Mouse (Mus musculus) telencephalon, adult 2 months (tissue): Measurements from ENCODE around the gene Spint2.
A peak's percentile ranks its signal among the peaks of the same experiment; 100 is the strongest.

ENCODE experiments used
- DNase-seq: peaks from one replicate; pipeline ENCODE4 v3.0.0-alpha.2; 2011; ENCODE audit warnings: low read depth, low spot score

Spint2 gene

GRCm38 (mm10) chr7:29281201-29282073 lies at the start of gene Spint2:
TSS of gene Spint2 (minus strand) at chr7:29281912.
- DNase-seq: no peak

GRCm38 (mm10) chr7:29328984-29329383 lies 47.3 kb upstream of the Spint2 start:
- DNase-seq: no peak

- DNase-seq: no peak
Measured at GRCm38 (mm10) chr7:29327087-29327486, 45.4 kb upstream of the Spint2 start.

- no peak for DNase-seq
Measured at GRCm38 (mm10) chr7:29319337-29320307, 37.9 kb upstream of the Spint2 start.

GRCm38 (mm10) chr7:29318115-29318911 lies 36.6 kb upstream of the Spint2 start:
- DNase-seq: no peak

- DNase-seq: no peak
Measured at GRCm38 (mm10) chr7:29317558-29317957, 35.8 kb upstream of the Spint2 start.

- no peak for DNase-seq
Measured at GRCm38 (mm10) chr7:29316976-29317375, 35.3 kb upstream of the Spint2 start.

- DNase-seq: no peak
Measured at GRCm38 (mm10) chr7:29316137-29316734, 34.5 kb upstream of the Spint2 start.

- DNase-seq: no peak
Measured at GRCm38 (mm10) chr7:29314844-29315628, 33.3 kb upstream of the Spint2 start.

GRCm38 (mm10) chr7:29313572-29314261 lies 32.0 kb upstream of the Spint2 start:
- no peak for DNase-seq

GRCm38 (mm10) chr7:29313051-29313450 lies 31.3 kb upstream of the Spint2 start:
- DNase-seq: no peak

GRCm38 (mm10) chr7:29309749-29310148 lies 28.0 kb upstream of the Spint2 start:
- DNase-seq: no peak

- no peak for DNase-seq
Measured at GRCm38 (mm10) chr7:29309221-29309721, 27.6 kb upstream of the Spint2 start.

GRCm38 (mm10) chr7:29307350-29308104 lies 25.8 kb upstream of the Spint2 start:
- DNase-seq: peak; percentile 93

- DNase-seq: no peak
Measured at GRCm38 (mm10) chr7:29306619-29307018, 24.9 kb upstream of the Spint2 start.

- DNase-seq: no peak
Measured at GRCm38 (mm10) chr7:29306108-29306507, 24.4 kb upstream of the Spint2 start.

GRCm38 (mm10) chr7:29305263-29305988 lies 23.7 kb upstream of the Spint2 start:
- no peak for DNase-seq
